Mouse (Mus musculus) neutrophil, adult 83 days (primary cell): ENCODE results near the gene Slc39a1. TPM values are rescaled to one million over a fixed set of nuclear protein-coding genes. Genes with fewer than 3 reads are reported as not detected.

Experiments used
- total RNA-seq, 2 experiments: library from RNA; stranded (reverse); gene quantifications; one replicate each; pipeline ENCODE4 v1.2.4; 2023

Slc39a1 gene
- total RNA-seq: 10 to 100 TPM; 22.1 to 22.5 TPM

GRCm38 (mm10) chr3:90247960-90248745 is at the start of gene Slc39a1:
Gene Slc39a1, plus strand, starts transcription at chr3:90248172.

GRCm38 (mm10) chr3:90213377-90213866 is 34.5 kb upstream of the Slc39a1 start, which contains the start of the genes Rps27 and Rab13:
Gene Rps27, minus strand, starts transcription at chr3:90213651.
Gene Rab13, plus strand, starts transcription at chr3:90213695.

GRCm38 (mm10) chr3:90231507-90232333 is 16.3 kb upstream of the Slc39a1 start, which contains the start of gene Jtb:
Gene Jtb, plus strand, starts transcription at chr3:90231597.

GRCm38 (mm10) chr3:90242984-90243775 is 4.8 kb upstream of the Slc39a1 start, which contains the start of gene Creb3l4:
Gene Creb3l4, minus strand, starts transcription at chr3:90243512.

GRCm38 (mm10) chr3:90253653-90254418 is 5.9 kb downstream of the Slc39a1 start, which contains the start of gene Crtc2:
Gene Crtc2, plus strand, starts transcription at chr3:90254163.

GRCm38 (mm10) chr3:90265034-90265931 is 17.3 kb downstream of the Slc39a1 start, which contains the start of gene Dennd4b:
Gene Dennd4b, plus strand, starts transcription at chr3:90265185.

GRCm38 (mm10) chr3:90292345-90293275 is 44.6 kb downstream of the Slc39a1 start, which contains the start of gene Gatad2b:
Gene Gatad2b, plus strand, starts transcription at chr3:90293178.

Other genes starting within 250 kb of the Slc39a1 start
- gene Hax1, start 249.4 kb upstream of the Slc39a1 start, total RNA-seq: 10 to 100 TPM; 40.6 to 48.0 TPM
- 10 to 100 TPM; 47.2 TPM for gene 4933434E20Rik, start 196.5 kb upstream of the Slc39a1 start, total RNA-seq
- 100 to 1,000 TPM; 131 to 133 TPM for gene Ubap2l, start 195.5 kb upstream of the Slc39a1 start, total RNA-seq
- 100 to 1,000 TPM; 729 to 799 TPM for gene Tpm3, start 175.5 kb upstream of the Slc39a1 start, total RNA-seq
- 1 to 10 TPM; 1.0 to 1.1 TPM for gene Nup210l, start 144.0 kb upstream of the Slc39a1 start, total RNA-seq
- gene Rps27, start 34.5 kb upstream of the Slc39a1 start, total RNA-seq: 1,000 to 10,000 TPM; 1,754 to 1,801 TPM
- 1 to 10 TPM; 3.2 to 3.8 TPM for gene Rab13, start 34.5 kb upstream of the Slc39a1 start, total RNA-seq
- 10 to 100 TPM; 24.6 to 27.2 TPM for gene Jtb, start 16.6 kb upstream of the Slc39a1 start, total RNA-seq
- gene Creb3l4, start 4.7 kb upstream of the Slc39a1 start, total RNA-seq: not detected
- 10 to 100 TPM; 62.8 to 67.5 TPM for gene Crtc2, start 6.0 kb downstream of the Slc39a1 start, total RNA-seq
- gene Dennd4b, start 17.0 kb downstream of the Slc39a1 start, total RNA-seq: 10 to 100 TPM; 54.4 to 63.2 TPM
- 10 to 100 TPM; 64.9 to 68.2 TPM for gene Gatad2b, start 45.0 kb downstream of the Slc39a1 start, total RNA-seq
- 1 to 10 TPM; 1.4 to 2.5 TPM for gene Slc27a3, start 141.8 kb downstream of the Slc39a1 start, total RNA-seq
- gene Ints3, start 185.4 kb downstream of the Slc39a1 start, total RNA-seq: 10 to 100 TPM; 43.1 to 53.5 TPM
- under 1 TPM; 0.15 to 0.53 TPM for gene Npr1, start 217.7 kb downstream of the Slc39a1 start, total RNA-seq
- gene Ilf2, start 228.0 kb downstream of the Slc39a1 start, total RNA-seq: 10 to 100 TPM; 50.7 to 54.7 TPM
- gene Snapin, start 242.9 kb downstream of the Slc39a1 start, total RNA-seq: 10 to 100 TPM; 28.2 to 32.1 TPM